Mouse (Mus musculus) NIH3T3 (cell line): ENCODE data around the gene BC034090.
"Not testable (repeated sequence)": the region's sequence is repeated elsewhere in the genome, so short reads cannot be mapped to it uniquely, and the experiment has no call there.

Experiments used
- DNase-seq: peaks from one replicate; pipeline ENCODE4 v3.0.0-alpha.2; 2012; ENCODE audit warnings: low read depth

BC034090 gene

DNA sequence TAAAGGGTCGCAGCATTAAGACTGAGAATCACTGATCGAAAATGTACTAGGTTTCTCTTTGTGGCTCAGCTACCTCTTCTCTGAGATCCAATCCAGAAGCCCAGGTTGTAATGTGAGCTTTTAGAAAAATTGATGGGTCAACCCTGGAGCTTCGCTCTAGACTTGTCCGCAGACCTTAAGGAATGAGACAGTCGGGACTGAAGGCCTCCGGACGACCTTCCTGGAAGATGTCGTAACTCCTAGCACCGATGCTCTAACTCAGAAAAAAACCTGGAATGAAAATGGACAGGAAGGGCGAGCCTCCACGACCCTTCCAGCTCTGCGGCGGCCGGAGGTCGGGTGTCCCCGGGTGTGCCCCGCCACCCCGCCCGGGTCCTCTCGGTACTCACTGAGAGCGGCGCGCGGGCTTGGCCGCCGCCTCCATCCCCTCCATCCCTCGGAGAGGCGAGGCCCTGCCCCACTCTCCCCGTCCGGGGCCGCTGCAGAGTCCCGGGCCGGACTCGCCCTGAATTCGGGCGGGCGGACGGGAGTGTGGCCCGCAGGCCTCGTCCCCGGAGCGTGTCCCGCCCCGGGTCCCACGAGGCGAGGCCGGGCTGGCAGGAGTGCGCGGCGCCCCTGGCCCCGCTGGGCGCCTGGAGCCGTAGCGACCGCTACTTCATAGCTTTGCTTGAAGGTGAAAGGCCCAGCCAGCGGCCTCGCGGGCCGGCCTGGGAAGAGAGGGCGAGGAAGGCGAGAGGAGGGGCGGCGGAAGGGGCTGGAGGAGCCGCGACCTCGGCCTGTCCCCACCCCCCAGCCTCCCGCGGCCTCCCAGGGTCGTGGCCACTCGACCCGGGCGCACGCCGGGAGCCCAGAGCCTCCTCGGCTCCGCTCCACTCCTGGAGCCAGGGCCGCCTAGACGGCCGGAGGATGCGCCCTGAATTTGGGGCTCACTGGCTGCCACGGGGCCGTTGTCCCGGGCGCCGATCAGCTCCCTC, at the start of gene BC034090:
Gene BC034090, minus strand, starts transcription at position 648 of the 974 bp plus-strand sequence.
- DNase-seq = peak; percentile 83

DNA sequence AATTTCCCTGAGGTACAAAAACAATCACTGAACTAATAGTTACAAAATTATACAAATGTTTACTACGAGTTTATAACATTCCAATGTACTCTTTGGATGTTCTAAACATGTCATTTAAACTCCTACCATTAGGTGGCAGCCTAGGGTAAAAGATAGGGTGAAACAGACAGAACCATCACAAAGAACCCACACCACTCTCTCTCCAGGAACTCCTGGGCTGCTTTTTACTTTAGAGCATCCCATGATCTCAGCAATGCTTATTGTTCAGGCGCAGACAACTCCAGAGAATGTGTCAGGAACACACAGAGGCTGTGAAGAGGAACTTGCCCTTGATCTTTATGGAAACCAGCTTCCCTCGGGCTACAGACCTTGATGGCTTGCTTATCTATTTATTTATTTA, 49.2 kb upstream of the BC034090 start:
- peak; percentile 92 for DNase-seq

DNA sequence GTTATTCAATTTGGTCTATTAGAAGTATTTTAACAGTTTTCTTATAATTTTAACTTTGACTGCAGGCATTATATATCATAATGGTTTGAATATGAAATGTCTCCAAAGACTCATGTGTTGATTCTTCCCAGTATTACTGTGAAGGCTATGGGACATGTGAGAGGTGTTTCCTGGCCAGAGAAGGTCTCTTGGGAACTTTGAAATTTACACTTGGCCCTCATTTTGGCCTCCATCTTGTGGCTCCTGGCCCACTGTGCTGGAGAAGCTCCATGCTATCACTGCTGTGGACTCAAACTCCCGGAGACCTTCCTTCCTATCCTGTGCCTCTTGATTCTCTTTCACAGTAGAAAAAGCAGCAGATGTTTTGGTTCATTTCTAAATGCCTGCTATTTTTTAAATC, 45.2 kb upstream of the BC034090 start:
- no peak for DNase-seq

DNA sequence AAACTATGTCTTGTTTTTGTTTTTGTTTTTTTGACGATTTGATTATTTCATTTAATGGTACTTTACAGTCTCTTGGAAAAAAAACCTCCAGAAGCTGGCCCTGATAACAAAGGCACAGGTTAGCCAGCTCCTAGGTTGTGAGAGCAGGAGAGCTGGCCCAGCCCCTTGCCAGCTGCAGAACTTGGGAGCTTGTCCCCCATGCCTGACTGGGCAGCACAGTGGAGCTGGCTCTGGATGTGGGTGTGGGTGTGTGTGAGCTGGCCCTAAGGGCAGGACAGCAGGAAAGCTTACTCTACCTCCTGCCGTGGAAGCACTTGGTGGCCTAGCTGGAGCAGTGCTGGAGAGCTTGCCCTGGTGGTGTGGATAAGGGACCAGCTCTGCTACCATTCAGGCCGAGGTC, 43.8 kb upstream of the BC034090 start:
- DNase-seq = no peak

DNA sequence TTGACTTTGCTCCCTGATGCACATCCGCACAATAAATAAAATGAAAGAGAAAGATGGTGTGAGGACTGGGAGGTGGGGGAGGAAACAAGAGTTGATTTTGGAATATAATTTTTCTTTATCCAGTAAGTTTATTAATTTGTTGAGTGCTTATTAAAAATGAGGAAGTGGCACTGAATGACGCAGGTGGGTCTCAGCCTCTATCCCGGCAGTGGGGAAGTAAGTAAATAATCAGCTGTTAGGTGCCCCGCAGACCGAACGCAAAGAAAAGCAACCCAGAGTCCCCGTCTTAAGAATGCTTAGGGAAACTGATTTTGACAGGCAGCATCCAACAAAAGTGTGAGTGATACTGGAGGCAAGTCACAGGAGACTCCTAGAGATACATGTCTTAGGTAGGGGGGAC, 39.6 kb upstream of the BC034090 start:
- DNase-seq = no peak

DNA sequence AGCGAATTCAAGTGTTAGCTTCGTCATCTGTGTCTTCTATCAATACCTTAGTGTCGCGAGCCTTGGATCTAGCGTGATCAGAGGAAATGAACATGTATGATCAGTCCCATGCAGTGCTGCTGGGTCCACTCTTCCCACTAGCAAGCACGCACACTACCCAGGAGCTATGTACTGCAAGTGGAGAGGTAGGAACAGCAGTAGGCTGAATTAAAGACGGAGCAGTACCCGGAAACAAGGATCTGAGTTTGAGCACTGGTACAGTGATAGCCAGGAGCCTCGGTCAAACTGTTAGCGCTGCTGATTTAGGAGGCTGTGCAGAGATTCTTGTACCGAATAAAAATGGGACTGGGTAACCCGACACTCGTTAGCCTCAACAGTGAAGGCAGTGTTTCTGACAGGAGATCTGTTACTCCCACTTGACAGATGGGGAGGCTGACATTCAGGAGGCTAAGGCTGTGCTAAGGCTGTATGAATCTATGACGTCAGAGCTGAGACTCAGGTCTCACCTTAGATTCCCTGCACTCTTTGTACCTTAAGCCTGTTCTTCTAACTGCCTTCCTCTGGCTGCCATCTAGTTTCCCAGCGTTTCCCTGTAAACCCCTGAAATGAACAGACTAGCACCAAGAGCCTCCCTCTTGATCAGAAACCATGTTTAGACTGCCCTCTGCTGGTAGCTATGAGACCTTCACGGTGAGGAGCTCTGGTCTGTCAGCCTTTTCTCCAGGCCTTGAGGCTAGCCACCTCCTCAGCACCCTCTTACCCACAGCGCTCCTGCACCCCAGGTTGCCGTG, 37.0 kb upstream of the BC034090 start:
- peak; percentile 92 for DNase-seq

DNA sequence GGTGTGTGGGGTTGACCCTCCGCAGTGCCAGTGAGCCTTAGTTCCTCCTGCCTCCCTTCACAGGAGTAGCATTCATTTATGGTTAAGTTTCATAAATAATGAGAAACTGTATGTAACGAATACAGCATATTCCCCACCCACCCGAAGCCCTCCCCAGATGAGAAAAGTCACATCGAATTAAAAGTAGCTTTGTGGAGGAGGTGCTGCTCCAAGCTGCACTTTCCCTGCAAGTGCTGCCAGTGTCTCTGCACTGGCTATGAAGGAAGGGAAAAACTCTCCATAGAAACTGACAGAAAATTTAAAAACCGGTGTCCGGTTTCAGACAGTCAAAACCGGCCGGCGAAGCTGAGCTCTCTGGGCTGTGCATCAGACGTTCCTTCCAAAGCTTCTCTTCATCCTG, 36.1 kb upstream of the BC034090 start:
- DNase-seq = no peak

DNA sequence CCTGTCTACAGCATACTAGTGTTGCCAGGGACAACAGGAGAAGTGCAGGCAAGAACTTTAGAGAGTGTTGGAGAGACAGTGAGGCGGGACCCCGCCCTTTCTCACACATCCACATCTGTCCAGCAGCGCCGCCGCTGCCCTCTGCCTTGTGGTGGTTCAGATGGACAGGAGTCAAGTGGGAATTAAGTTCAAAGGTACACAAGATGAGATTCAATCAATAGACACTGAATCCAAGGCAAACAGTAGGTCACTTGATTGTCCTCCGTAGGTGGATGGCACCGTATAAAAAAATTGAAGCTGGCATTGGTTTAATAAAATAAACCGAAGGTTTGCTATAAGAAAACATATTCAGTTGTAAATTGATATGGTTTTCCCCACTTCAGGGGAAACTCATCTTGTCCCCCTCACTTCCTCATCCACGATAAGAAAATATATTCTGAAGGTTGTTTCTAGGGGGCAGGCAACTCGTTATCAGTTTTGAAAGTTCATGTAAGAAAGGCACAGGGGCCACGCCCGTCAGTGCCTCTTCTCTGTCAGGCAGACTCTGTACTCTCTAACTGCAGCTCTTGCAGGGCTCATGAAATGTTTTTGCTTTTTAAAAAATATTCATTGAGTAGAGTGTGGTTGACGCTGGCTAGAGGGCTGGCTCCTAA, 32.3 kb upstream of the BC034090 start:
- DNase-seq = no peak

DNA sequence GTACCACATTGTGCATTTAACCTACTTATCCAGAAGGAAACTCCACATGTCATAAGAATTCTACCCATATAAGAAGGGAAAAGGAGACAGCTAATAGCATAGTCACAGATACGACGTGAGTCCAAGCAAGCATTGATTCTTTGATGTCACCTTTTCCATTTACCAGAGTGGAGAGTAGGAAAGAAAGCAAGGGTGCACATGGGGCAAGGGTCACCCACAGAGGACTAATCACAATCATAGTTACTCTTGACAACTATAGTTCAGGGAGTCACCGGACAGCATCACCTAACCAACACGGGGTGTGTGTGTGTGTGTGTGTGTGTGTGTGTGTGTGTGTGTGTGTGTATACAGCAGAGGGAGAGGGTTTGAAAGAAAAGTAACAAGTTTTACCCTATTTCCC, 31.5 kb upstream of the BC034090 start:
- DNase-seq = no peak

GRCm38 (mm10) chr1:155274976-155275375, 30.7 kb upstream of the BC034090 start:
- DNase-seq = no peak

DNA sequence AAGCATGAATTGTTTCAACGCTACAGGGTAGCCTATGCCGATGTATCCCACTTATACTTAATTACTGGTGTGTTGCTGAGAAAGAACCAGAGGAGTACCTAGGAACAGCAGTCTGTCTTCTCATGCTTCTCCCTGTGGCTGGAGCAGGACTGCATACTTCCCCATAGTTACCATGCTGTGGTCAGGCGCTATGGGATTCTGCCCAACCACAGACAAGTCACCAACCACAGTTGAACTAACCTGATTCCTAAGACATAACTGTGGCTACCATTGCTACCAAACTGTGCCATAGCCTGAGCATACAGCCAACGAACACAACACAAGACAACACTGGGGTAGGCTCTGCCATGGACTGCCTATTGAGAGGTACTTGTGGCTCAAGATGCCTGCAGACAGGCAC, 28.7 kb upstream of the BC034090 start:
- no peak for DNase-seq

- DNase-seq = not testable (repeated sequence)
Observed at GRCm38 (mm10) chr1:155262496-155262895, 18.3 kb upstream of the BC034090 start.

DNA sequence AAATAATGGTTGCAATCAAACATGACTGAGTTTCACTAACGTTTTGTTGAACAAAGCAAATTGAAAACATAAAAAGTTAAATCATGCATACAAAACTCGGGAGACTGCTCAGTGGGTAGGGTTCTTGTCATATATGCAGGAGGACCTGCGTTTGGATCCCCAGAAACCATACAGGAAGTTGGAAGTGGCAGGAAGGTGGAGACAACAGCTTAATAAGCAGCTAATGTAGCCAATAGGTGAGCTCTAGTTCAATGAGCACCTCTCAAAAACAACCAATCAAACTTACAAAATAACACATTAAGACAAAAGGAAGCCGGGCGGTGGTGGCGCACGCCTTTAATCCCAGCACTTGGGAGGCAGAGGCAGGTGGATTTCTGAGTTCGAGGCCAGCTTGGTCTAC, 10.1 kb upstream of the BC034090 start:
- DNase-seq = no peak

- no peak for DNase-seq
Observed at GRCm38 (mm10) chr1:155253126-155253525, 8.9 kb upstream of the BC034090 start.

GRCm38 (mm10) chr1:155252631-155253121, 8.4 kb upstream of the BC034090 start:
- DNase-seq = no peak

DNA sequence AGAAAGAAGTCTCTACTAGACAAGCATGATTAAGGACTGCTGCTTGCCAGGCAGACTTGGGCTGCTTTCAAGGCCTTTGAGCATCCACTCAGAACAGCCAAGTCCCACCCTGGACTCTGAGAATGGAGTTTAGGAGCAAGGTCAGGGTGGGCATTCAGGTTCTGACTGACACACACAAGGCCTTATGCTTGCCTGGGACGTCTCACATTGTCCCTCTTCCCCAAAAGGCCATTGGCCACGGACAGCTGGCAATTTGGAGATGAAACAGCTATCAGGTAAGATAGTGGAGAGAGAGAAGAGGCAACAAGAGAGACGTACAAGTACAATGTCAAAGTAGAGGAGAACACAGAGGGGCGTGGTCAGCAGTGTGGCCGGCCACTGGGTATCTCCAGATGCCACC, 7.4 kb upstream of the BC034090 start:
- no peak for DNase-seq

DNA sequence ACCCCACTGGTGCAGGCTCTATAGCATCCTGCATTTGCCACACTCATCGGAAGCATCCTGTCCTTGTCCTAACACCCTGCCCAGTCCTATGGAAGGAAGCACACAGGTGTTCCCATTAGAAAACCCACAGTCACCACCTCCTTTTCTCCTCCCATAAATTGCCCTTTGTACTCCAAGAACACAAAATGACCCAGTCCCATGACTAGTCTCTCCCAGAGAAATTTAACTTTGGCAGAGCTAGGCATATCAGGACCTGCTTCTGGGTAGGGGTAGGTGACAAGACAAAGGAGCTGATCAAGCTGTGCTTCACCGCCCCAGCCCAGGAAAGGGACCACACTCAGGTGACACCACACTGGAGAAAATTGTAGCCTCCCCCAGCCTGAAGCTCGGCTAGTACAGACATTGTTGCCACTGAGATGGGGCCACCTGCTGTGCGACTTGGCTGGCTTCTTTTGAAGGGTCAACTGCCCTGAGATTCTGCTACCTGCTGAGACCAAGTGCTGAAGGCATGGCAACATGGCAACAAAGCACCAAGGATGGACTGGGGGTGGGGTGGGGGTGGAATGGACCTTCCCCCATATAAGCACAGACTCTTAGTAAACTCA, 6.4 kb upstream of the BC034090 start:
- DNase-seq = no peak

- DNase-seq = no peak
Observed at GRCm38 (mm10) chr1:155249896-155250295, 5.7 kb upstream of the BC034090 start.

DNA sequence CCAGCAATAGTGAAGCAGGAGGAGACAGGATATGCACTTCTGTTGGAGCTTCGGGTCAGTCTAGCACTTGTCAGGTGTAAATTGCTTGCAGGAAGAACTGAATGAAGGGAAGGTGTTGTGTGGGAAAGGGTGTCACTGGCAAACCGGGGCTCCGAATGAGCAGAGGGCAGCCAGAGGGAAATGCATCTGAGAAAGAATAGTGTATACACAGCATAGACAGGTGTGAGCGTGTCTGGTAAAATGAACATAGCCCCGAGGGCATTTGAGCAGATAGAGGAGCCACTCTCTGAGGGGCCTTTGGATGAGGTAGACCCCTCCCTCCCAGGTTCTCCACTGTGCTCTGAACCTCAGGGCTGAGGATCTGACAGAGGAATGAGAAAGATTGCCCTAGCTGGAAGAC, 3.8 kb upstream of the BC034090 start:
- DNase-seq = no peak

GRCm38 (mm10) chr1:155247441-155247840, 3.2 kb upstream of the BC034090 start:
- DNase-seq = no peak

DNA sequence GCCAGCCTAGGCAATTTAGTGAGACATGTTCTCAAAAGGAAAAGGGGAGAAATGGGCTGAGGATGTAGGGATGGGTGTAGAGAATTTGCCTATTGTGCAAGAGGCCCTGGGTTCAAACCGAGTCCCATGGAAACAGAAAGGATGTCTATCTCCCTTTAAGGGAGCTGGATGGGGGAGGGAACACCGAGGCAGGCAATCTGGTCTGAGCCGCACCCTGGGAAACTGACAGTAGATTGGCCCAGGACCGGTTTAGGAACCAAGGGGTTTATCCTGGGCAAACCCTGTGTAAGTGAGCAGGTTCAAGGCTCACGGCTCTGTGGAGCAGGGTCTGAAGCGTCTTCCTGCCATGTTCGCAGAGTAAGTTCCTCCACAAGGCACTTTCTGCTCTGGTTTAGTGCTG, 1.3 kb upstream of the BC034090 start:
- DNase-seq = no peak

DNA sequence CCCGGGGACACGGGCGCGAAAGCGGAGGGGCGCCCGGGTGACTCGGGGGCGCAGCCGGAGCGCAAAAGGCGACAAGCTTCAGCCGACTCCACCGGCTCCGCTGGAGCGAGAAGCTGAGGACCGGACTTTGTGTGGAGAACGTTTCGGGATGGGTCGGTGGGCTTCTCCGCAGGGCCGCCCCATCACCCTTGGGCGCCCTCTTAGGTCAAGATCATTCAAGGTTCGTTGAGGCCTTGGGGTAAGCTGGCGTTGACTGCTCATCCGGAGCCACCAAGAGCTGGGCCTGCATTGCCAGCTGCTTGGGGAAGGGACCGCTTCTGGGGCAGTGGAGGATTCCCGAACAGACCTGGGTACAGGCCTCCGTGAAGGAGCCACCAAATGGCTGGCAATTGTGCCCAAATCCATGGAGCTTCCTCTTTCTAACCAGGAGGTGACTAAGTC, 547 bp upstream of the BC034090 start:
- DNase-seq = peak; percentile 65
